Mouse (Mus musculus): Measurements from ENCODE around the gene Slc4a11. TPM values are rescaled to one million over a fixed set of nuclear protein-coding genes. Genes with fewer than 3 reads are reported as not detected.
A peak's percentile ranks its signal among the peaks of the same experiment; 100 is the strongest.

The Slc4a11 gene
- polyA plus RNA-seq, 1 experiment: 3.7 TPM

DNA sequence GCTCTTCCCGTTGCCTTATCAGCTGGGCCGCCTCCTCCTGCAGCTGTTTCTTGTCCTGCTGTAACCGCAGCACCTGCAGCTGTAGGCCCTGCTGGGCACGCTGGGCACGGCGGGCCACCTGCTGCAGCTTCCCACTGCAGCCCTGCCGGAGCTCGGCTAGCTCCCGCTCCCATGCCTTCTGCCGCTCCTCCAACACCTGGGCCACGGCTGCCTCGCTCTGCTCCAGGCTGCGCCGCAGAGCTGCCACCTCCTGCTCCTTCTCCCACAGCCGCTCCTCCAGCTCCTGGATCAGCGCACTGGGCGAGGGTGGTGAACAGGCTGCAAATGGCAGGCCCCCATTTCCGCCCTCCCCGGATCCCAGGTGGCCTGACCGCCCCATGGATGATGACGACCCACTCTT is 61.5 kb downstream of the Slc4a11 start:
- DNase-seq (ENCODE audit: low read depth in 1 of 2, low spot score in 2 of 2): no peak
- no peak for TF ChIP-seq CTCF (IDR thresholded peaks at IDR 0.05; ENCODE audit: extremely low read depth, insufficient read depth, insufficient read length, insufficient replicate concordance)
- no peak for TF ChIP-seq POLR2A (IDR thresholded peaks at IDR 0.05; ENCODE audit: low read depth, low read length)
- H3K4me1 ChIP-seq (ENCODE audit: control insufficient read depth, insufficient read depth, insufficient read length): peaks cover 14% of the 10 kb centered on the region
- peaks cover 12% of the 10 kb centered on the region for H3K27me3 ChIP-seq (ENCODE audit: control insufficient read depth, insufficient read depth, low read length)
- H3K36me3 ChIP-seq (ENCODE audit: control insufficient read depth, insufficient read depth, low read length): no peaks in the 10 kb centered on the region
- H3K4me3 ChIP-seq (ENCODE audit: extremely low read depth, insufficient read depth, insufficient read length): peak overlapping the region; percentile 31; the same call in 1 of the 2 replicates
- WGBS: 14% methylated on average over 21 of the region's 21 CpGs
- H3K27ac ChIP-seq (ENCODE audit: insufficient read depth, low read length): no peak overlapping the region

- no peaks in the 10 kb centered on the region for H3K36me3 ChIP-seq (ENCODE audit: control insufficient read depth, insufficient read depth, low read length)
- H3K4me1 ChIP-seq (ENCODE audit: control insufficient read depth, insufficient read depth, insufficient read length): peaks cover 14% of the 10 kb centered on the region
- peaks cover 12% of the 10 kb centered on the region for H3K27me3 ChIP-seq (ENCODE audit: control insufficient read depth, insufficient read depth, low read length)
- 7% methylated on average over 38 of the region's 38 CpGs for WGBS
- TF ChIP-seq CTCF (IDR thresholded peaks at IDR 0.05; ENCODE audit: extremely low read depth, insufficient read depth, insufficient read length, insufficient replicate concordance) (no peak), POLR2A (IDR thresholded peaks at IDR 0.05; ENCODE audit: low read depth, low read length) (no peak)
- no peak for DNase-seq (ENCODE audit: low read depth in 1 of 2, low spot score in 2 of 2)
- no peak overlapping the region for H3K27ac ChIP-seq (ENCODE audit: insufficient read depth, low read length)
- peak overlapping the region; percentile 37 for H3K4me3 ChIP-seq (ENCODE audit: extremely low read depth, insufficient read depth, insufficient read length)
Measured at GRCm38 (mm10) chr2:130634739-130635411, 62.4 kb downstream of the Slc4a11 start.

Other genes with a start within 250 kb of the Slc4a11 start
- 31.9 and 37.4 TPM in 2 replicates for gene Ptpra, start 247.2 kb downstream of the Slc4a11 start, polyA plus RNA-seq (2012; rRNA removed)
- 59.3 and 87.9 TPM in 2 replicates for gene Mrps26, start 133.8 kb downstream of the Slc4a11 start, polyA plus RNA-seq (2012; rRNA removed)
- gene Oxt, start 121.3 kb downstream of the Slc4a11 start, polyA plus RNA-seq (2012; rRNA removed): 0.32 TPM in 1 of 2 replicates, not detected in the other
- gene Avp, start 115.0 kb downstream of the Slc4a11 start, polyA plus RNA-seq (2012; rRNA removed): not detected in 2 replicates
- gene Fastkd5, start 67.5 kb downstream of the Slc4a11 start, polyA plus RNA-seq (2012; rRNA removed): 1.1 and 1.2 TPM in 2 replicates
- gene Ubox5, start 67.5 kb downstream of the Slc4a11 start, polyA plus RNA-seq (2012; rRNA removed): 3.8 and 4.4 TPM in 2 replicates
- gene Lzts3, start 54.7 kb downstream of the Slc4a11 start, polyA plus RNA-seq (2012; rRNA removed): 3.0 and 3.2 TPM in 2 replicates
- gene Ddrgk1, start 32.9 kb downstream of the Slc4a11 start, polyA plus RNA-seq (2012; rRNA removed): 50.2 and 50.4 TPM in 2 replicates
- 12.0 and 14.3 TPM in 2 replicates for gene Itpa, start 29.9 kb downstream of the Slc4a11 start, polyA plus RNA-seq (2012; rRNA removed)
- 12.1 and 12.7 TPM in 2 replicates for gene 4930402H24Rik, start 208.9 kb upstream of the Slc4a11 start, polyA plus RNA-seq (2012; rRNA removed)
- gene Atrn, start 209.0 kb upstream of the Slc4a11 start, polyA plus RNA-seq (2012; rRNA removed): 4.7 and 5.3 TPM in 2 replicates